Mouse (Mus musculus) cerebellum, postnatal 10 days (tissue): Measurements from ENCODE around the gene Gm11172.
"Not testable (repeated sequence)": the region's sequence is repeated elsewhere in the genome, so short reads cannot be mapped to it uniquely, and the experiment has no call there.

Source experiments
- DNase-seq, 2 experiments: peaks; one replicate each; pipeline ENCODE4 v3.0.0; 2021; ENCODE audit warnings: mixed read lengths in 2 of 2

Gm11172 gene

DNA sequence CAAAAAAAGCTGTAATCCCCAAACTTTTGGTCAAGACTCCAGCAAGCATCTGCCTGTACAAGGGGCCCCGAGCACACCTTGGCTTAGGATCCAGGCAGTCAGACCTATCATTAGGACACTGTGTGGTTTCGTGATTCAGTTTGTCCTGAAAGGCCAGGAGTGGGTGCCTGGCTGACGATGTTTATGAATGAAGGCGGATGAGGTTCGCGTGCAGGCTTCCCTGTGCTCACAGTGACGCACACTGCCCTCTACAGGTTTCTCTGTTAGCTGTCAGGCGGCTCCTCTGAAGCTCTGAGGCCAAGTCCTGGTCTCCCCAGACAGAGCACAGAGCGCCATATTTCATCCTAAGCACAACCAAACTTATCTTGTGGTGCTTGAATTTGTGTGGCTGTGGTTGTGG is 26.4 kb upstream of the Gm11172 start:
- DNase-seq: peak; percentile 92 to 93

GRCm38 (mm10) chr16:10786782-10787547 is 25.8 kb upstream of the Gm11172 start:
- DNase-seq: peak in 1 of 2 experiments; percentile 26

- no peak for DNase-seq
These were observed 25.1 kb upstream of the Gm11172 start for GRCm38 (mm10) chr16:10787548-10788058.

DNA sequence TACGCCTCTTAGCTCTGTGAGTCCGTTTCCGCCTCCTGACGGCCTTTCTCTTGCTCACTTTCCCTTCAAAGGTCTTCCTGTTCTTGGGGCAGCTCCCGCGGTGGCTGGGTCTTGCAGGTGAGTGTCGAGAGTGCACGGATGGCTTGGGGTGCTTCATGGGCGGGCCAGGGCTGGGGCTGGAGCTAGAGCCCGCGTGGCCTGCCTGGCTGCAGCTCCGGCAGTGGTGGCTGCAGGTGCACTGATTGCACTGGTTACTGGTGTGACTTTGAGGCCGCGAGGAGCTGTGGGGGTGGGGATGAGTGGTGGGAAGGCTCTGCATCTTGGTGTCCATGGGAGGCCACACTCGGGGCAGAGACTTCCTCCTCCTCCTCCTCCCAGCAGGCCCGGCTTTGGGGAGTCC is 24.4 kb upstream of the Gm11172 start, which contains the start of gene Tnp2:
Gene Tnp2 (minus strand): TSS at position 390 of the 400 bp plus-strand sequence.
- no peak for DNase-seq

GRCm38 (mm10) chr16:10788866-10789265 is 23.8 kb upstream of the Gm11172 start:
- no peak for DNase-seq

DNA sequence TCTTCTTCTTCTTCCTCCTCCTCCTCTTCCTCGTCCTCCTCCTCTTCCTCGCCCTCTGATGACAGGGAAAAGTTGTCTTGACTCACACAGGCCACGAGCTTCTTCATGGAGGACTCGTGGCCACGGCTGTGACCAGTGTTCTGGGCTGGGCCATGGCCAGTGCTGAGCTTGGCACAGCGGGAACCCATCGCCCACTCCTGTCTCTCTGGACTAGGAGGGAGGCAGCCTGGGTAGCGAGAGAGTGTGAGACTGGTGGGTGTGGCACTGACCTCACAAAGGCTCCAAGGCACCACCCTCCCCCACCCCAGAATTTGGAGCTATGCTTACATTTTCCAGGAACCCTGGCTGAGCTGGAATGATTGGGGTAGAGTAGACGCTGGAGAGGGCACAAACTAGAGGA is 22.0 kb upstream of the Gm11172 start, which contains the start of gene Prm3:
Gene Prm3 (minus strand): TSS at position 213 of the 400 bp plus-strand sequence.
- DNase-seq: no peak

DNA sequence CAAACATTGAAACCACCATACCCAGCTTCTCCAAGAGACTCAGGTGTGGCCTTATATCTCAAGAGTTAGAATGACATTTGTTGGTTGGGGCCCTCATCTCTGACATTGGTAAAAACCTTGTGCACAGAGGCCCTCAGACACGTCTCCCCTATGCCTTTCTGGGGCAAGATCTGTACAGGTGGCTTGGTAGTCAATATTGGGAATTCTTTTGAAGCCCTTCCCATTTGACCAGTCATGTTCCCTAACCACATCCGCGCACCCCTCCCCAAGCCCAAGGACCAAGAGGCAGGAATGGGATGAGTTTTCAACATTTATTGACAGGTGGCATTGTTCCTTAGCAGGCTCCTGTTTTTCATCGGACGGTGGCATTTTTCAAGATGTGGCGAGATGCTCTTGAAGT is 16.7 kb upstream of the Gm11172 start, which contains the start of gene Prm2:
Gene Prm2 (minus strand): TSS at position 101 of the 400 bp plus-strand sequence.
- no peak for DNase-seq

- not testable (repeated sequence) for DNase-seq
These were observed 10.3 kb upstream of the Gm11172 start for GRCm38 (mm10) chr16:10802420-10802819.

- no peak for DNase-seq
These were observed 6.8 kb upstream of the Gm11172 start, which contains the start of gene Prm1 for GRCm38 (mm10) chr16:10805789-10806527. Prm1 (minus strand) TSS chr16:10805839.

DNA sequence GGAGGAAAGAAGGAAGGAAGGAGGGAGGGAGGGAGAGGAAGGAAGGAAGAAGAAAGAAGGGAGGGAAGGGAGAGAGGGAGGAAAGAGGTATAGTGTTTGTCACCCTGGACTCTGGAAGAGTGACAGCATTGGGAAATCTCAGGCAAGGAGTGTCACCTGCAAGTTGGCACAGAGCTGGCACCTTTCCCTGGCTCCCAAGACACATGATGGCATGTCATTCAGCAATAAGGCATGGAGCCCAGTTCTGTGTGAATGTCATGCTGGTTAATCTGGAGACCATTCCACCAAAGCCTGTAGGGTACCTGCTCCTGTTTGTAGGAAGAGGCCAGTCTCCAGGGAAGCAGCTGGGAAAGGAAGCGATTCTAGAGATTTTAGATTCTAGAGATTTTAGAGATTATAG is 2.3 kb upstream of the Gm11172 start:
- DNase-seq: peak; percentile 85 to 88

GRCm38 (mm10) chr16:10813726-10814125 is 1.0 kb downstream of the Gm11172 start:
- no peak for DNase-seq

- DNase-seq: no peak
These were observed 2.1 kb downstream of the Gm11172 start for GRCm38 (mm10) chr16:10814864-10815263.

- DNase-seq: no peak
These were observed 5.9 kb downstream of the Gm11172 start for GRCm38 (mm10) chr16:10818579-10819135.

DNA sequence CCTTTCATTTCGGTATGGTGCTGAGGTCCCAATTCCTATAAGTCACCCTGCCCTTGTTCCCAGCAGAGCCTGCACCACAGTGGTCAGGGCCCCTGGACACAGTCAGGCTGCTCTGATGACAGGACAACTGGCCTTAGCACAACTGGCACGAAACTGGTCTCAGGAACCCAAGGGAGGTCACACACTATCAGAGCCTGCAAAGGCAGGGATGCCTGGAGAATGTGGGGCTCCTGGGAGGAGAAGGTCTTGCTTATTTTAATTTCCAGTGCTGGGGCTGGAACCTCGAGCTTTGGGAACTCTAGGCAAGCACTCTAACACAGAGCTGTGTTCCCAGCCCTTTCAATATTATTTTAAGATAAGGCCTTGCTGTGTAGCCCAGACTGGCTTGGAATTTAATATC is 7.3 kb downstream of the Gm11172 start:
- DNase-seq: no peak

DNA sequence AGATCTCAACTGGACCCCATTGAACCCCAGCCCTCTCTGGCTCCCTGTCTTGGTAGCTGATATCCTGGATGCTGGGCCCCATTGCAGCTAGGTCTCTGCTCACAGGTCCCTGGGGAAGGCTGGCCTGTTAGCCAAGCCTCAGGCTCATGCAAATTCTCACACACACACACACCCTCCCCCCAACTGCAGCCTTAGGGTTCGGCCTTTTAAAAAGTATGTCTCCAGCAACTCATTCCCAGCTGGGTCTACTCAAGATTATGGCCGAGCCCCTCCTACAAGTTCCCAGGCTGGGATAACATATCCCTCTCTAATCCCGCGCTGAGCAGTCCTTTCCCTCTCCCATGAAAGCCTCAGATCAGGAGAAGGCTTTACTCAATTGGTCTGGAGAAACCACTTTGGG is 8.7 kb downstream of the Gm11172 start:
- DNase-seq: no peak

- DNase-seq: no peak
These were observed 11.8 kb downstream of the Gm11172 start for GRCm38 (mm10) chr16:10824536-10824935.

DNA sequence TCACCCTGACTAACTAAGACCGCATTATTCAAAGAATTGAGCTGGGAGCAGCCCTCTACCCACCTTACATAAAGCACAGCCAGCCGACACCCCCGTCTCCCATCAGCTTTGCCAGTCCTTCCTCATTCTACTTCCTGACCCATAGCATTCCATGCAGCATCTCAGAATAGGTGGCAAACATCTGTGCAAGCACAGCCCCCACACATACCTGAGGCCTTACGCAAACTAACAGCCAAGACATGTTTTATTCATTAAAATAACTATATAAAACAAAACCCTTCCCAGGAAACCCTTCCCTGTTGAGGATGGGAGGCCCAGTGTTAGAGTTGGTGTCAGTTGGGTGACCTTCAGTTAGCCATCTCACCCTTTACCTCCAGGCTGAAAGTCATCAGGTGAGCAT is 13.1 kb downstream of the Gm11172 start:
- DNase-seq: no peak

- no peak for DNase-seq
These were observed 14.6 kb downstream of the Gm11172 start for GRCm38 (mm10) chr16:10827269-10827668.

DNA sequence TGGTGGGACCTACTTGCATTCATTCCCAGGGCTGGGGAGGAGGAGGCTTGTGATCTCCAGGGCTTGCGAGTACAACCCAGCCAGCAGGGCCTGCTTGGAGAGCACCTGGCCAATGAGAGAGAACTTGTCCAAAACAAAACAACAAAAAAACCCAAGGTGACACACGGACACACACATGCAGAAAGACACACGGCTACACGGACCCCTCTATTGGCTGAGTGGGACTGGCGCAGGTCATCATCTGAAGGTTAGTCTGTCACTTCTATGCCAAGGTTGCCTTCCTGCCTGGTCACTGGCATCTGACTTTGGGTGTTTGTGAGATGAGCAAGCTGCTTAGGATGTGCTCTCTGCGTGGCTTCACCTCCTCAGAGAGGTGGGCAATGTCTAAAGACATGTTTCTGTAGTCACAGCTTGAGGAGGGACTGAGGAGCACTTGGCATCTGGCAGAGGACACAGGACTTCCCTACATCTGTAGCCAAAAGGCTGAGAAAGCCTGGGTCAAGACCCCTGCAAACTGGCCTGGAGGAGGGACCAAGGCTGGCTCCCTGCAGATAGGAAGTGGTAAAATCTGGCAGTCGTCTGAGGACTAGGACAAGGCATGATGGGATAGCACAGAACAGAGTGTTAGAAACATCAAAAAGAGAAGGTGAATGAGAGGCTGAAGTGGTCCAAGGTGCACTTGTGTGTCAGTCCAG is 15.2 kb downstream of the Gm11172 start:
- DNase-seq: no peak

DNA sequence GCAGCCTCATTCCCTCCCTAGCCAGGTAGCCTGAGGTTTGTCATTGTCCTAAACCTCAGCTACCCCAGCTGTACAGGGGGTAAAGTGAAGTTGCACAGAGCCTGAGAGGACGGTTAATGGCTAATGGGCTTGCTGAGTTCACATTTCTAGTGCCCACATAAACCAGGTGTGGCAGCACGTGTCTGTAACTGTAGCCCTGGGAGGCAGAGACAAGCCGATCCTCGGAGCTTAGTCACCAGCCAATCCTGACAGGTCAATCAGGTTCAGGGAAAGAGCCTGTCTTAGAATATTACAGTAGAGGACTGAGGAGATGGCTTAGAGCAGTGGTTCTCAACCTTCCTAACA is 15.7 kb downstream of the Gm11172 start:
- DNase-seq: no peak

GRCm38 (mm10) chr16:10834542-10834910 is 21.8 kb downstream of the Gm11172 start:
- no peak for DNase-seq

GRCm38 (mm10) chr16:10834911-10835587 is 22.3 kb downstream of the Gm11172 start, which contains the start of gene Rmi2:
Rmi2 (plus strand) TSS chr16:10835059.
- DNase-seq: peak; percentile 92 to 94
